Mouse (Mus musculus) retina, postnatal 1 day (tissue): ENCODE measurements at regions not wholly inside any gene's neighbourhood (a gene's known extent, or its start where the extent isn't known, plus 50 kb on each side); places are given as distances from the start of the nearest gene placed in this dataset.
A peak's percentile ranks its signal among the peaks of the same experiment; 100 is the strongest.

ENCODE experiments used
- DNase-seq: peaks from one replicate; pipeline ENCODE4 v3.0.0-alpha.2; 2012

- no peak for DNase-seq
These were observed 127.7 kb downstream of the Pros1 start for GRCm38 (mm10) chr16:62981821-62982220.

- no peak for DNase-seq
These were observed 128.5 kb downstream of the Pros1 start for GRCm38 (mm10) chr16:62982558-62982957.

- no peak for DNase-seq
These were observed 141.4 kb downstream of the Pros1 start for GRCm38 (mm10) chr16:62995555-62995954.

GRCm38 (mm10) chr16:63011151-63011734 lies 157.1 kb downstream of the Pros1 start:
- DNase-seq = peak; percentile 28

GRCm38 (mm10) chr16:63014453-63014852 lies 160.3 kb downstream of the Pros1 start:
- peak; percentile 52 for DNase-seq

- DNase-seq = peak; percentile 68
These were observed 162.0 kb downstream of the Pros1 start for GRCm38 (mm10) chr16:63016144-63016543.

GRCm38 (mm10) chr16:63016658-63017057 lies 162.6 kb downstream of the Pros1 start:
- peak; percentile 61 for DNase-seq

- no peak for DNase-seq
These were observed 176.3 kb downstream of the Pros1 start for GRCm38 (mm10) chr16:63030399-63030798.

GRCm38 (mm10) chr16:63031035-63031434 lies 176.9 kb downstream of the Pros1 start:
- peak; percentile 32 for DNase-seq

GRCm38 (mm10) chr16:63031802-63032201 lies 177.7 kb downstream of the Pros1 start:
- DNase-seq = peak; percentile 13

GRCm38 (mm10) chr16:63049100-63049499 lies 195.0 kb downstream of the Pros1 start:
- no peak for DNase-seq

GRCm38 (mm10) chr16:63062883-63063282 lies 208.8 kb downstream of the Pros1 start:
- no peak for DNase-seq

- DNase-seq = no peak
These were observed 215.9 kb downstream of the Pros1 start for GRCm38 (mm10) chr16:63069987-63070386.

GRCm38 (mm10) chr16:63075814-63076213 lies 221.7 kb downstream of the Pros1 start:
- DNase-seq = no peak

GRCm38 (mm10) chr16:63081383-63081782 lies 227.3 kb downstream of the Pros1 start:
- peak; percentile 78 for DNase-seq

GRCm38 (mm10) chr16:63083256-63083655 lies 229.1 kb downstream of the Pros1 start:
- no peak for DNase-seq

- peak; percentile 15 for DNase-seq
These were observed 230.1 kb downstream of the Pros1 start for GRCm38 (mm10) chr16:63084021-63084756.

GRCm38 (mm10) chr16:63086086-63086796 lies 232.1 kb downstream of the Pros1 start:
- DNase-seq = no peak

GRCm38 (mm10) chr16:63091471-63092300 lies 237.6 kb downstream of the Pros1 start:
- peak; percentile 78 for DNase-seq

GRCm38 (mm10) chr16:63094126-63094840 lies 240.2 kb downstream of the Pros1 start:
- DNase-seq = no peak

GRCm38 (mm10) chr16:63102362-63102761 lies 248.3 kb downstream of the Pros1 start:
- no peak for DNase-seq

- no peak for DNase-seq
These were observed 248.8 kb downstream of the Pros1 start for GRCm38 (mm10) chr16:63102930-63103329.
